Mouse (Mus musculus): ENCODE measurements around the gene Dscaml1. TPM values are rescaled to one million over a fixed set of nuclear protein-coding genes. Genes with fewer than 3 reads are reported as not detected.

Dscaml1 gene
- polyA plus RNA-seq, 1 experiment from 2014 or later: 1.3 TPM

DNA sequence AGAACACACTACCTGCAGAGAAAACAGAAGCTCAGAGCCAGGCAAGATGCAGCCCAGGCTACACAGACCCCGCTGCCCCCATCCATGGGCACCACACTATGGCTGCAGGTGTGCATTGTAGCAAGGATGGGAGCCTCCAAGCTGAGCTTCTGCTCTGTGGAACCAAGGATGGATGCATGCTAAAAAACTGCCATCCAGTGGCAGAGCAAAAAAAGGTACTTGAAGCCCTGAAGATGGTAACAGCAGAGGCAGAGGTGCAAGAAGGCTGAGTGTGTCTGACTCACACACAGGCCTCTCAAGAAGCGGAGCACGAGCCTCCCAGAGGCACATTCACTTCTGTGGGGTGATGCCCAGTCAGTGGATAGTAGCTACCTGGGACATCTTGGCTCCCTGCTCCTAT, 276.8 kb downstream of the Dscaml1 start:
- no peak for ATAC-seq (ENCODE audit: insufficient number of reproducible peaks, low FRiP score, low TSS enrichment, low read depth)
- no peaks in the 10 kb centered on the region for H3K4me1 ChIP-seq
- no peak overlapping the region for H3K27ac ChIP-seq (replicated peaks)
- H3K9me3 ChIP-seq (replicated peaks): no peaks in the 10 kb centered on the region
- H3K27me3 ChIP-seq: no peaks in the 10 kb centered on the region
- H3K4me3 ChIP-seq (replicated peaks): no peak overlapping the region
- 93% methylated on average over 3 of the region's 3 CpGs for whole genome bisulfite sequencing
- H3K9ac ChIP-seq: no peak overlapping the region
- no peak overlapping the region for H3K4me2 ChIP-seq (replicated peaks)
- H3K36me3 ChIP-seq: no peaks in the 10 kb centered on the region

DNA sequence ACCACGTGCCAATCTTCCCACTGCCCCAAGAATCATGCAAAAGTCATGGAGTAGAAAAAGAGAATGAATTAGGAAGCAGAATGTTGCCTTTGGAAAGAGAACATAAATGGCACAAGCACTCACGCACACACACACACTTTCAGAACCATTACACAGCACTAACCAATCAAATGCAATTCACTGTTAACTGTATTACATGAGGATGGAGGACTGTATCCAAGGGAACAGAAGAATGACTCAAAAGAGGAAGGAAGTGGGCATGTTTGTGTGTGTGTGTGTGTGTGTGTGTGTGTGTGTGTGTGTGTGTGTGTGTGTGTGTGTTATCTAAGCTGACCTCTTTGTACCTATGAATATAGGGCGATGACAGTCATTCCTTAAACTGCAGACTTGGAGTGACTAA, 278.0 kb downstream of the Dscaml1 start:
- no peak overlapping the region for H3K27ac ChIP-seq (replicated peaks)
- ATAC-seq (ENCODE audit: insufficient number of reproducible peaks, low FRiP score, low TSS enrichment, low read depth): no peak
- H3K9ac ChIP-seq: no peak overlapping the region
- no peaks in the 10 kb centered on the region for H3K9me3 ChIP-seq (replicated peaks)
- H3K4me3 ChIP-seq (replicated peaks): no peak overlapping the region
- WGBS: 72% methylated on average over 3 of the region's 3 CpGs
- no peaks in the 10 kb centered on the region for H3K36me3 ChIP-seq
- no peaks in the 10 kb centered on the region for H3K4me1 ChIP-seq
- H3K4me2 ChIP-seq (replicated peaks): no peak overlapping the region
- H3K27me3 ChIP-seq: no peaks in the 10 kb centered on the region

DNA sequence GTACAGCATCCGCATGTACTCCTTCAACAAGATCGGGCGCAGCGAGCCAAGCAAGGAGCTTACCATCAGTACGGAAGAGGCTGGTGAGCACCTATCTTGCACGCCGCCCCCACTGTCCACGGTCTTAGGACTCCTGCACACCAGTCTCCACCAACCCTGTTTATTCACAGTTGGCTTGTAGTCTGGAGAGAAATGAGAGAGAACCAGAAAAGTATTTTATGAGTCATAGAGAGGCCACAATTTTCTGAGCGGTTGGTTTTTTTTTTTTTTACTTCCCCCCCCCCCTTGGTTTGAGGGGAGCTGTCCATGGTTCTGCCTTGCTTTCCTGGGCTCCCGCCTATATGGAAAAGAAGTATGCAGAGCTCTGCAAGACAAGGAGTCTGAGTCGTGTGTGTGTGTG, 283.9 kb downstream of the Dscaml1 start:
- Histone ChIP-seq H3K27ac (replicated peaks) (no peak overlapping the region), H3K4me2 (replicated peaks) (no peak overlapping the region), H3K9me3 (replicated peaks) (no peaks in the 10 kb centered on the region), H3K4me3 (replicated peaks) (no peak overlapping the region), H3K27me3 (no peaks in the 10 kb centered on the region), H3K4me1 (no peaks in the 10 kb centered on the region), H3K36me3 (no peaks in the 10 kb centered on the region), H3K9ac (no peak overlapping the region)
- WGBS: 58% methylated on average over 11 of the region's 11 CpGs
- ATAC-seq (ENCODE audit: insufficient number of reproducible peaks, low FRiP score, low TSS enrichment, low read depth): no peak

DNA sequence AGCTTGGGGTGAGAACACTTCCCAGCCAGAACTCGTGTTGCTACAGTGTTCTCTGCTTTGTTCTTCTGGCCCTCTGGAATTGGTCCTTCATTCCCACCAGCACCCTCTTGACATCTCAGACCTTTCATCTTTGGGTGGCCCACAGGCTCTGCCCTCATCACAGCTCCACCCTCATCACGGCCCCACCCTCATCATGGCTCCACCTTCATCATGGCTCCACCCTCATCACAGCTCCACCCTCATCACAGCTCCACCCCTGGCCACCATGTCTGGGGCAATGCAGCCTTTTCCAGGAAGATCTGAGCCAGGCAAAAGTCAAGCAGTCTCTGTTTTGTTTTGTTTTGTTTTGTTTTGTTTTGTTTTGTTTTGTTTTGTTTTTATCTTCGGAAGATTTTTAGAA, 289.0 kb downstream of the Dscaml1 start:
- Histone ChIP-seq H3K4me2 (replicated peaks) (no peak overlapping the region), H3K9ac (no peak overlapping the region), H3K27me3 (no peaks in the 10 kb centered on the region), H3K4me1 (no peaks in the 10 kb centered on the region), H3K27ac (replicated peaks) (no peak overlapping the region), H3K36me3 (no peaks in the 10 kb centered on the region), H3K9me3 (replicated peaks) (no peaks in the 10 kb centered on the region), H3K4me3 (replicated peaks) (no peak overlapping the region)
- no peak; the same call in 1 of the 2 replicates for ATAC-seq (ENCODE audit: insufficient number of reproducible peaks, low FRiP score, low TSS enrichment, low read depth)
- WGBS: 53% methylated on average over 3 of the region's 3 CpGs

DNA sequence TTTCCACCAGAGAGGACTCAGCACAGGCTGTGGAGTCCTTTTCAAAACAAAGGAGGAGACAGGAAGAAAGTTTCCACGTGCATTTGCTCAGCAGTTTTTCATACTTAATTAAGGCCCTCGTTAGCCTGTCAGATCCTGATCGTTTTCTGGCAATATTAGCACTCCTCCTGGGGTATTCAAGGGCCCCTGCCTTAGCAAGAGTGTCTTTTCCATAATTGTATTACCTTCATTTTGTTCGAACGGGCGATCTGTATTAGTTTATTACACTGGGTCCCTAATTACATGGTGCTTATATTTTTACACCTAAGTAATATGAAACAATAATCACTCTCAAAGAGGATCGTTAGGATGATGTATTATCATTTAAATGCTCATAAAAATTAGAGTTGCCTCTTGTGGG, 293.6 kb downstream of the Dscaml1 start:
- H3K4me2 ChIP-seq (replicated peaks): no peak overlapping the region
- H3K27ac ChIP-seq (replicated peaks): no peak overlapping the region
- no peak for ATAC-seq (ENCODE audit: insufficient number of reproducible peaks, low FRiP score, low TSS enrichment, low read depth)
- H3K4me1 ChIP-seq: no peaks in the 10 kb centered on the region
- H3K9ac ChIP-seq: no peak overlapping the region
- no peak overlapping the region for H3K4me3 ChIP-seq (replicated peaks)
- no peaks in the 10 kb centered on the region for H3K9me3 ChIP-seq (replicated peaks)
- H3K36me3 ChIP-seq: no peaks in the 10 kb centered on the region
- no peaks in the 10 kb centered on the region for H3K27me3 ChIP-seq
- WGBS: 57% methylated on average over 7 of the region's 7 CpGs

DNA sequence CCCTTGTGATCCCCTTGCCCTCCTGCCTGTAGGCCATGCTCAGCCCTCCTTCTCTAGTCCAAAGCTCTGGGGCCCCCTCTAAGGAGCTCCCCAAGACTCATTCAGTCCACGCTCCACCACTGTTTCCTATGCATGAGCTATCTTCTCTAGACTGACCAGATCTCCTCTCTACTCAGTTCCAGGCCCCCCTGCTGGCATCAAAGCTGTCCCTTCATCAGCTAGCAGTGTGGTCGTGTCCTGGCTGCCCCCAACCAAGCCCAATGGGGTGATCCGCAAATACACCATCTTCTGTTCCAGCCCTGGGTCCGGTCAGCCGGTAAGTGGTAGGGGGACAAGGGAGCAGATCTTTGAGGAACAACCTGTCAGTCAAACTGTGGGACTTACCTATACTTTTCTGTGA, 305.4 kb downstream of the Dscaml1 start:
- ATAC-seq (ENCODE audit: insufficient number of reproducible peaks, low FRiP score, low TSS enrichment, low read depth): no peak
- Histone ChIP-seq H3K36me3 (no peaks in the 10 kb centered on the region), H3K4me3 (replicated peaks) (no peak overlapping the region), H3K9me3 (replicated peaks) (no peaks in the 10 kb centered on the region), H3K27me3 (no peaks in the 10 kb centered on the region), H3K9ac (no peak overlapping the region), H3K4me2 (replicated peaks) (no peak overlapping the region), H3K4me1 (no peaks in the 10 kb centered on the region), H3K27ac (replicated peaks) (no peak overlapping the region)
- WGBS: 86% methylated on average over 5 of the region's 5 CpGs

DNA sequence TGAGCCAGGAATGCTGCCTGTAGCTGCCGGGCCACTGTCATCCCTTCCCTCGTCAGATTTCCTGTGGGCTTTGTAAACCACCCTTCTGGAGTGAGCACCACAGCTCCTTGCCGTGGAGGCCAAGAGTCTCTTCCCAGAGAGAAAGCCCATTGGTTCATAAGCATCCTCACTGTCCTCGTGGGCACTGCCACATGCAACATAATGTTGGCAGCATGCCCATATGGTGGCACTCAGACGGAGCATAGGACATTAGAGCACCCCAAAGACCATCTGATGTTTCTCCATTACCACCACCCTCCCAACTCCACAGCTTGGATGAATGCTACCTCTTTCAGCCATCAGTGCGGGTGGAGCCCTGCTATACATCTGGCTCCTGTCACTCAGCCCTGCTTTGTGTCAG, 306.8 kb downstream of the Dscaml1 start:
- Histone ChIP-seq H3K4me2 (replicated peaks) (no peak overlapping the region), H3K27me3 (no peaks in the 10 kb centered on the region), H3K9ac (no peak overlapping the region), H3K4me3 (replicated peaks) (no peak overlapping the region), H3K4me1 (no peaks in the 10 kb centered on the region), H3K9me3 (replicated peaks) (no peaks in the 10 kb centered on the region), H3K27ac (replicated peaks) (no peak overlapping the region), H3K36me3 (no peaks in the 10 kb centered on the region)
- 56% methylated on average over 6 of the region's 6 CpGs for WGBS
- ATAC-seq (ENCODE audit: insufficient number of reproducible peaks, low FRiP score, low TSS enrichment, low read depth): no peak

DNA sequence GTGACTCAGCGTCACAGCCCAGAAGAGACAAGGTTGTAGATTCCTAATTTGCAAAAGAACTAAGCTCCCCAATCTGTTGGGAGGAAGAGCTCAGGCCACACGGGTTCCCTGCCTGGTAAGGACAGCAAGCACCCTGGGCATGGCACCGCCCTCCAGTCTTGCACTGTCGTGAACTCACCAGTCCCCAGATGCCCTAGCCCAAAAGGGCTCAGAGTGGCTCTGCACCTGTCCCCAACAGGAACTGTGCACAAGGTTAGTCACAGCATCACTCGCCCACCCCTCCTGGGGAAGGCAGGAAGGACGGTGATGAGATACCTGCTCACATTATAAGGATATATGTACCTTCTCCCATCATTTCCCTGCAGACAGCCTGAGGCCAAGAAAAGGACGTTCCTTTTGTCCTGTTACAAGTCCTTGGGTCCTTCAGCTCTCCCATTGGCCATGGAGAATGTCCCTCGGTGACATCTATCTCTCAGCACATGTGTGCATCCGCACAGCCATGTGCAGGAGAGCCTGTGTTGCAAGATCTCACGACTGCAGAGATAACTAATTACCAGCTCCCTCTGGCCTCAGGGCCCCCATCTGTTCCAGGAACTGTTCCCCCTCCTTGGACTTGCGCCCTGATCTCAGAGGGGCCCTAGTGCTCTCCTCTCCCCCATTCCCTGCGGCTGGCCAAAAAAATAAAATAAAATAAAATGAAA, 312.7 kb downstream of the Dscaml1 start:
- no peak overlapping the region for H3K4me3 ChIP-seq (replicated peaks)
- no peak overlapping the region for H3K4me2 ChIP-seq (replicated peaks)
- no peak overlapping the region for H3K27ac ChIP-seq (replicated peaks)
- no peak overlapping the region for H3K9ac ChIP-seq
- WGBS: 54% methylated on average over 12 of the region's 12 CpGs
- peaks cover 16% of the 10 kb centered on the region for H3K4me1 ChIP-seq
- no peak; the same call in 1 of the 2 replicates for ATAC-seq (ENCODE audit: insufficient number of reproducible peaks, low FRiP score, low TSS enrichment, low read depth)
- no peaks in the 10 kb centered on the region; the same call in none of the 2 replicates for H3K27me3 ChIP-seq
- no peaks in the 10 kb centered on the region for H3K36me3 ChIP-seq
- H3K9me3 ChIP-seq (replicated peaks): no peaks in the 10 kb centered on the region

DNA sequence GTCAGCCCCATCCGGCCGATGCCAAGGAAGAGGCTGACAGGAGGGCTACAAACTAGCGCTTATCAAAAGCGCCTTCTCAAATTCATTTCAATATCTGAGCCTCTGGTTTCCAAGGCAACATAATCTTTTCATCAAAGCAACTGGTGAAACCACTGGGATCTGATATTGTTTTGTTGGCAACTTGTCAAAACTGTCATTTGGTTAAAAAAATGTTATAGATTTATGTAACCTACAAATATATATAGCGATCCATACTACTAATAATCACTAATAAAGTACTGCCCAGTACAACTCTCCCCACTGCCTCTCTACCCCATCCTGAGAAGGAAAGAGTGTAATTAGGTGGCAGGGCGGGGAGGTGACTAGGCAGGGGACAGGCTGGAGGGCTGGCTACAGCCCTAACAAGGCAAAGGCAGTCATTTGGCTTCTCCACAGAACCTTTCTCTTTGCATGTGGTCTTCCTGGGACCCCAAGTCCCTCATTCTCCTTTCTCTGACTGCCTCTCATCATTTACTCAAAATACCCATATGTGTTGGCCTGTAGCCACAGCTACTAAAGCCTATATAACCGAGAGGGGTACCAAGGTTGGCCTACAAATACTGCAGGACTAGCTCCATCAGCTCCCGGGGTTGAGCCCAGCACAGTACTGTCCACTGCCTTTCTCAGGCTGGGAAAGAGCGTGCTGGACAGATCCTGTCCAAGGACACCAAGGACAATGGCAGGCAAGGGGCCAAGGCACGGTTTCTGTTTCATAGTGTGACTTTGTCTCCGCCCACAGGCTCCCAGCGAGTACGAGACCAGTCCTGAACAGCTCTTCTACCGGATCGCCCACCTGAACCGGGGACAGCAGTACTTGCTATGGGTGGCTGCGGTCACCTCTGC, 313.5 kb downstream of the Dscaml1 start:
- no peak overlapping the region for H3K27ac ChIP-seq (replicated peaks)
- no peaks in the 10 kb centered on the region for H3K9me3 ChIP-seq (replicated peaks)
- no peak overlapping the region for H3K4me2 ChIP-seq (replicated peaks)
- H3K4me1 ChIP-seq: peaks cover 16% of the 10 kb centered on the region
- H3K36me3 ChIP-seq: no peaks in the 10 kb centered on the region
- H3K9ac ChIP-seq: no peak overlapping the region
- ATAC-seq (ENCODE audit: insufficient number of reproducible peaks, low FRiP score, low TSS enrichment, low read depth): peak; percentile 34; the same call in 1 of the 2 replicates
- H3K4me3 ChIP-seq (replicated peaks): no peak overlapping the region
- 52% methylated on average over 17 of the region's 17 CpGs for WGBS
- no peaks in the 10 kb centered on the region; the same call in none of the 2 replicates for H3K27me3 ChIP-seq

DNA sequence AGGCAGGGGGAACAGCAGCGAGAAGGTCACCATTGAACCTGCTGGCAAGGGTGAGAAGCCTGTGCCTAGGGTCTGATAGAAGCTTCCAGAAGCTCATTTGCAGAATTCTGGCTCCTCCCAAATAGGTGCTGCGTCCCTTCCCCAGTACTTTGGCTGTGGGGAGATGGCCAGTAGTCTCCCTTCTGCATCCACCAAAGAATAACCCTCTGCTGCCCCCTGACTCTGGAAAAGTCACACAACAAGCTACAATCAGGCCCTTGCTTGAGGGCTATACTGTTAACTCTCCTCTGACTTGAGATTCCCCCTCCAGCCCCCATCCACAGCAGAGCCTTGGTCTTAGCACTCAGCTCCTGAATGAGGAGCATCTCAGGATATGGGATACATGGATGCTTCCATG, 314.2 kb downstream of the Dscaml1 start:
- no peaks in the 10 kb centered on the region for H3K9me3 ChIP-seq (replicated peaks)
- no peak overlapping the region for H3K4me3 ChIP-seq (replicated peaks)
- no peaks in the 10 kb centered on the region; the same call in none of the 2 replicates for H3K27me3 ChIP-seq
- H3K4me1 ChIP-seq: peaks cover 16% of the 10 kb centered on the region
- H3K36me3 ChIP-seq: no peaks in the 10 kb centered on the region
- ATAC-seq (ENCODE audit: insufficient number of reproducible peaks, low FRiP score, low TSS enrichment, low read depth): no peak
- H3K9ac ChIP-seq: no peak overlapping the region
- no peak overlapping the region for H3K27ac ChIP-seq (replicated peaks)
- no peak overlapping the region for H3K4me2 ChIP-seq (replicated peaks)
- WGBS: 57% methylated on average over 2 of the region's 2 CpGs

DNA sequence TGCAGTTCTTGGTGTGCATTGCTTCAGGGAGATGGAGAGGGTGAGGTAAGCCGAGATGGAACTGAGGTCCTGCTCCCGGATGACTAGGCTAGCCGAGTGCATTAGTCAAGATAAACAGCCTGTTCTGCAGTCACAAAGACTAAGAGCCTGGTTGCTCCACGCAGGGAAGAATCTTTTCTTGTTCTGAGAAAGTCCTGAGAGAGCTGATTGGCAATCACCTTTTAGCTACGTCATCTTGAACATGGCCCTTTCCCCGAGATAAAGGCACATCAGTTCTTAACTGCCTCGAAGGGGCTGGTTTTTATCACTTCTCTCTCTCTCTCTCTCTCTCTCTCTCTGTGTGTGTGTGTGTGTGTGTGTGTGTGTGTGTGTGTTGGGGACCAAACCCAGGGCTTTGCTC, 319.0 kb downstream of the Dscaml1 start:
- no peaks in the 10 kb centered on the region for H3K36me3 ChIP-seq
- no peak overlapping the region for H3K27ac ChIP-seq (replicated peaks)
- no peaks in the 10 kb centered on the region; the same call in none of the 2 replicates for H3K27me3 ChIP-seq
- no peak overlapping the region for H3K4me3 ChIP-seq (replicated peaks)
- no peak overlapping the region for H3K9ac ChIP-seq
- peaks cover 1% of the 10 kb centered on the region; the same call in 1 of the 2 replicates for H3K4me1 ChIP-seq
- no peak overlapping the region for H3K4me2 ChIP-seq (replicated peaks)
- WGBS: 58% methylated on average over 7 of the region's 7 CpGs
- H3K9me3 ChIP-seq (replicated peaks): no peaks in the 10 kb centered on the region
- no peak for ATAC-seq (ENCODE audit: insufficient number of reproducible peaks, low FRiP score, low TSS enrichment, low read depth)
